Mouse (Mus musculus) thymus, adult 2 months (tissue): Measurements from ENCODE around the gene Clic5.

Experiments
- CTCF ChIP-seq: fragments of 200-500 bp; IDR thresholded peaks from 2 replicates; pipeline ENCODE4 v1.5.1; 2012; ENCODE audit warnings: mild to moderate bottlenecking, control low read depth, low read length, moderate library complexity, borderline replicate concordance; ENCODE audit not compliant: control insufficient read depth, poor library complexity, insufficient read depth; ENCODE audit errors: extremely low read depth
- POLR2A ChIP-seq: fragments of 200-500 bp; IDR thresholded peaks from 2 replicates; pipeline ENCODE4 v1.6.1; 2012; ENCODE audit warnings: mild to moderate bottlenecking, low read length, control low read depth, moderate library complexity; ENCODE audit not compliant: control insufficient read depth, poor library complexity, insufficient read depth; ENCODE audit errors: extremely low read depth

GRCm38 (mm10) chr17:44151889-44152288 is 36.5 kb upstream of the Clic5 start:
- TF ChIP-seq CTCF (no peak), POLR2A (no peak)
